Mouse (Mus musculus) liver, adult 2 months (tissue): ENCODE data around the gene Sgsm1. TPM values are rescaled to one million over a fixed set of nuclear protein-coding genes. Genes with fewer than 3 reads are reported as not detected.

Source experiments
- DNase-seq: peaks from one replicate; pipeline ENCODE4 v3.0.0-alpha.2; 2011; ENCODE audit warnings: low read depth, low spot score; ENCODE audit errors: extremely low read depth
- H3K27ac ChIP-seq: fragments of 200-500 bp; replicated peaks from 2 replicates; pipeline ENCODE4 v1.5.1; 2012; ENCODE audit warnings: low read depth, mild to moderate bottlenecking, control low read depth, inconsistent platforms, low read length; ENCODE audit not compliant: insufficient read depth
- H3K27me3 ChIP-seq: fragments of 200-500 bp; 2 replicates; pipeline ENCODE4 v1.6.1; 2012; ENCODE audit warnings: mild to moderate bottlenecking, moderate library complexity, low read length, inconsistent platforms; ENCODE audit not compliant: control insufficient read depth, insufficient read depth
- H3K36me3 ChIP-seq: fragments of 200-500 bp; 2 replicates; pipeline ENCODE4 v1.6.1; 2012; ENCODE audit warnings: low read length, inconsistent platforms; ENCODE audit not compliant: control insufficient read depth, insufficient read depth
- H3K4me1 ChIP-seq: fragments of 200-500 bp; 2 replicates; pipeline ENCODE4 v1.6.1; 2011; ENCODE audit warnings: low read length; ENCODE audit not compliant: control insufficient read depth, insufficient read depth
- H3K4me3 ChIP-seq: fragments of 200-500 bp; 2 replicates; pipeline ENCODE4 v1.5.1; 2011; ENCODE audit warnings: low read depth, mild to moderate bottlenecking, control low read depth, low read length, moderate library complexity; ENCODE audit not compliant: insufficient read depth
- H3K79me2 ChIP-seq: fragments of 200-500 bp; 2 replicates; pipeline ENCODE4 v1.6.1; 2012; ENCODE audit warnings: inconsistent platforms, mild to moderate bottlenecking, low read length, moderate library complexity; ENCODE audit not compliant: control insufficient read depth, insufficient read depth
- H3K9ac ChIP-seq: fragments of 200-500 bp; 2 replicates; pipeline ENCODE4 v1.6.1; 2012; ENCODE audit warnings: low read depth, mild to moderate bottlenecking, control low read depth, inconsistent platforms, low read length
- CTCF ChIP-seq: fragments of 200-500 bp; IDR thresholded peaks from 2 replicates; pipeline ENCODE4 v1.5.1; 2011; ENCODE audit warnings: low read depth, low read length, control low read depth
- POLR2A ChIP-seq: fragments of 200-500 bp; IDR thresholded peaks from 2 replicates; pipeline ENCODE4 v1.6.1; 2011; ENCODE audit warnings: low read length, control low read depth; ENCODE audit not compliant: insufficient read depth; ENCODE audit errors: extremely low read depth
- WGBS: fragments of 180-500 bp; shearing (Covaris S2); methylation state at CpG from one replicate; pipeline ENCODE4 v1.1.7; 2018; 5-methylcytosine and 5-hydroxymethylcytosine counted together
- polyA plus RNA-seq: library from polyadenylated mRNA; depleted of rRNA; stranded (reverse); fragments of >200 nt; gene quantifications from 2 replicates; pipeline ENCODE4 v1.2.3, GENCODE M21; 2012
- total RNA-seq: library from RNA; depleted of rRNA; stranded (reverse); fragments of >200 nt; gene quantifications from 2 replicates; pipeline ENCODE4 v1.2.3, GENCODE M21; 2014

Sgsm1 gene
- total and polyA plus RNA-seq, 2 experiments, result 1.5 to 5.1 TPM

GRCm38 (mm10) chr5:113332899-113333298 lies 22.3 kb upstream of the Sgsm1 start:
- H3K4me3 ChIP-seq, result no peak overlapping the region
- no peak overlapping the region for H3K27ac ChIP-seq
- H3K4me1 ChIP-seq, result no peaks in the 10 kb centered on the region
- WGBS, result 58% methylated on average over 4 of the region's 4 CpGs
- no peaks in the 10 kb centered on the region for H3K36me3 ChIP-seq
- no peak for TF ChIP-seq POLR2A
- no peaks in the 10 kb centered on the region for H3K79me2 ChIP-seq
- peaks cover 9% of the 10 kb centered on the region; the same call in 1 of the 2 replicates for H3K27me3 ChIP-seq
- no peak overlapping the region for H3K9ac ChIP-seq
- no peak for DNase-seq

GRCm38 (mm10) chr5:113332239-113332638 lies 21.7 kb upstream of the Sgsm1 start:
- H3K27me3 ChIP-seq, result peaks cover 9% of the 10 kb centered on the region; the same call in 1 of the 2 replicates
- no peaks in the 10 kb centered on the region for H3K36me3 ChIP-seq
- no peak overlapping the region for H3K27ac ChIP-seq
- DNase-seq, result no peak
- H3K9ac ChIP-seq, result no peak overlapping the region
- TF ChIP-seq CTCF, result peak; percentile 48
- no peak for TF ChIP-seq POLR2A
- 38% methylated on average over 12 of the region's 12 CpGs for WGBS
- no peak overlapping the region for H3K4me3 ChIP-seq
- no peaks in the 10 kb centered on the region for H3K4me1 ChIP-seq
- H3K79me2 ChIP-seq, result no peaks in the 10 kb centered on the region

- Histone ChIP-seq H3K4me3 (no peak overlapping the region), H3K27ac (no peak overlapping the region), H3K4me1 (no peaks in the 10 kb centered on the region), H3K27me3 (peaks cover 9% of the 10 kb centered on the region; the same call in 1 of the 2 replicates), H3K36me3 (no peaks in the 10 kb centered on the region), H3K9ac (no peak overlapping the region), H3K79me2 (no peaks in the 10 kb centered on the region)
- TF ChIP-seq CTCF (no peak), POLR2A (no peak)
- whole genome bisulfite sequencing, result 64% methylated on average over 3 of the region's 3 CpGs
- DNase-seq, result no peak
These were observed 19.6 kb upstream of the Sgsm1 start for GRCm38 (mm10) chr5:113330202-113330601.

DNA sequence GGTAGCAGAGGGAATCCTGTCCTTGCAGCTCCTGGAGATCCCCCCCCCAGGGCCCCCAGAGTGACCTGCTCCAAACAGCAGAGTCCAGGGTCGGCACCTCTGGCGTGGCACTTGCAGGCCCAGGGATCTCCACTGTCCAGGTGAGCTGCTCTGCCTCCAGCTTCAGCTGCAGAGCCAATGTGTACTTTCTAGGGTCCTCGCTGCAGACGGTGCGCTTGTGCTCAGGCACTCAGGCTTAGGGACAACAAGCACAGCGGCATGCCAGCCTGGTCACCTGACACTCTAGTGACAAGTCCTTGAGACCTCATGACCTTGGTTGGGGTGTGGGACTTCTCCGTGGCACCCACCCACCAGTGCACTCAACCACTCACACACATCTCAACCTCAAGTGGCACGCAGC lies 18.9 kb upstream of the Sgsm1 start:
- H3K27me3 ChIP-seq, result peaks cover 3% of the 10 kb centered on the region; the same call in 1 of the 2 replicates
- no peaks in the 10 kb centered on the region for H3K36me3 ChIP-seq
- H3K4me3 ChIP-seq, result no peak overlapping the region
- H3K9ac ChIP-seq, result no peak overlapping the region
- 88% methylated on average over 8 of the region's 8 CpGs for WGBS
- H3K27ac ChIP-seq, result no peak overlapping the region
- H3K4me1 ChIP-seq, result no peaks in the 10 kb centered on the region
- DNase-seq, result no peak
- TF ChIP-seq CTCF (no peak), POLR2A (no peak)
- H3K79me2 ChIP-seq, result no peaks in the 10 kb centered on the region

- no peaks in the 10 kb centered on the region for H3K36me3 ChIP-seq
- no peaks in the 10 kb centered on the region for H3K4me1 ChIP-seq
- DNase-seq, result peak; percentile 2
- H3K79me2 ChIP-seq, result no peaks in the 10 kb centered on the region
- TF ChIP-seq CTCF (no peak), POLR2A (no peak)
- H3K9ac ChIP-seq, result no peak overlapping the region
- no peak overlapping the region for H3K27ac ChIP-seq
- WGBS, result 4% methylated on average over 38 of the region's 38 CpGs
- no peak overlapping the region for H3K4me3 ChIP-seq
- no peaks in the 10 kb centered on the region for H3K27me3 ChIP-seq
These were observed 13.4 kb upstream of the Sgsm1 start for GRCm38 (mm10) chr5:113323784-113324638.

- Histone ChIP-seq H3K4me1 (no peaks in the 10 kb centered on the region), H3K27me3 (peaks cover 22% of the 10 kb centered on the region), H3K36me3 (no peaks in the 10 kb centered on the region), H3K9ac (no peak overlapping the region), H3K4me3 (no peak overlapping the region), H3K27ac (no peak overlapping the region), H3K79me2 (no peaks in the 10 kb centered on the region)
- no peak for DNase-seq
- TF ChIP-seq CTCF (peak; percentile 44), POLR2A (no peak)
- WGBS, result 4% methylated on average over 24 of the region's 24 CpGs
These were observed 3.4 kb upstream of the Sgsm1 start for GRCm38 (mm10) chr5:113313998-113314397.
